Mouse (Mus musculus): ENCODE measurements around the gene Aggf1. TPM values are rescaled to one million over a fixed set of nuclear protein-coding genes. Genes with fewer than 3 reads are reported as not detected.

Aggf1 gene
- total and polyA plus RNA-seq, 2 experiments, result 9.1 to 14.0 TPM

DNA sequence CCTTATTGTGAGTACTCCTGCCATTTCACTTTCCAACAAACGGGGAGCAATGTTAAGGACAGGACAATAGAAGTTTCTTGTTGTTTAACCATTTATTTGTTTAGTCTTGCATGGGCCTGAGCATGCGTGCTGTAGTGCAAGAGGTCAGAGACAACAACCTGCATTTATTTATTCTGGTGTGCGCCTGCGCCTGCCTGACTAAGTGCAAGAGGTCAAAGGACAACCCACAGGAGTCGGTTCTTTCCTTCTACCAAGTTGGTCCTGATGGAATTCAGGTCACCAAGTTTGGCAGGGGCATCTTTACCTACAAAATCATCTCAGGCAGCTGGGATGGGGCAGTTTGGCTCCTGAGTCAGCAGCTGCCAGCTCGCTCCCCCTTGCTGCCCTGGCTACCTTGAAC, 29.3 kb downstream of the Aggf1 start:
- 37% methylated on average over 6 of the region's 6 CpGs for WGBS
- DNase-seq (ENCODE audit: extremely low read depth, low read depth, low spot score), result peak; percentile 45
- no peaks in the 10 kb centered on the region for H3K27me3 ChIP-seq (ENCODE audit: control insufficient read depth, insufficient read depth, low read length)

GRCm38 (mm10) chr13:95343470-95343869, 31.7 kb downstream of the Aggf1 start:
- Histone ChIP-seq H3K27ac (replicated peaks; ENCODE audit: insufficient read depth, low read depth, low read length) (no peak overlapping the region), H3K4me1 (ENCODE audit: control insufficient read depth, insufficient read depth, low read length) (peaks cover 2% of the 10 kb centered on the region; the same call in 1 of the 2 replicates), H3K36me3 (ENCODE audit: control insufficient read depth, insufficient read depth, low read length) (no peaks in the 10 kb centered on the region), H3K9ac (ENCODE audit: low read depth, low read length) (no peak overlapping the region), H3K27me3 (ENCODE audit: control insufficient read depth, insufficient read depth, low read length) (no peaks in the 10 kb centered on the region), H3K79me2 (ENCODE audit: control insufficient read depth, insufficient read depth, low read length) (no peaks in the 10 kb centered on the region), H3K4me3 (ENCODE audit: insufficient read depth, low read depth, low read length) (no peak overlapping the region)
- TF ChIP-seq POLR2A (IDR thresholded peaks at IDR 0.05; ENCODE audit: extremely low read depth, insufficient read depth, low read length) (no peak), CTCF (IDR thresholded peaks at IDR 0.05; ENCODE audit: low read depth, low read length) (no peak)
- DNase-seq (ENCODE audit: extremely low read depth, low read depth, low spot score), result no peak
- WGBS, result 86% methylated on average over 8 of the region's 8 CpGs

More for the DNA sequence above, 29.3 kb downstream of the Aggf1 start:
- Histone ChIP-seq H3K4me1 (ENCODE audit: control insufficient read depth, insufficient read depth, low read length) (peaks cover 2% of the 10 kb centered on the region; the same call in 1 of the 2 replicates), H3K27ac (replicated peaks; ENCODE audit: insufficient read depth, low read depth, low read length) (no peak overlapping the region), H3K79me2 (ENCODE audit: control insufficient read depth, insufficient read depth, low read length) (no peaks in the 10 kb centered on the region), H3K9ac (ENCODE audit: low read depth, low read length) (no peak overlapping the region), H3K4me3 (ENCODE audit: insufficient read depth, low read depth, low read length) (no peak overlapping the region), H3K36me3 (ENCODE audit: control insufficient read depth, insufficient read depth, low read length) (peaks cover 2% of the 10 kb centered on the region; the same call in 1 of the 2 replicates)
- no peak for TF ChIP-seq CTCF (IDR thresholded peaks at IDR 0.05; ENCODE audit: low read depth, low read length)
- TF ChIP-seq POLR2A (IDR thresholded peaks at IDR 0.05; ENCODE audit: extremely low read depth, insufficient read depth, low read length), result no peak

DNA sequence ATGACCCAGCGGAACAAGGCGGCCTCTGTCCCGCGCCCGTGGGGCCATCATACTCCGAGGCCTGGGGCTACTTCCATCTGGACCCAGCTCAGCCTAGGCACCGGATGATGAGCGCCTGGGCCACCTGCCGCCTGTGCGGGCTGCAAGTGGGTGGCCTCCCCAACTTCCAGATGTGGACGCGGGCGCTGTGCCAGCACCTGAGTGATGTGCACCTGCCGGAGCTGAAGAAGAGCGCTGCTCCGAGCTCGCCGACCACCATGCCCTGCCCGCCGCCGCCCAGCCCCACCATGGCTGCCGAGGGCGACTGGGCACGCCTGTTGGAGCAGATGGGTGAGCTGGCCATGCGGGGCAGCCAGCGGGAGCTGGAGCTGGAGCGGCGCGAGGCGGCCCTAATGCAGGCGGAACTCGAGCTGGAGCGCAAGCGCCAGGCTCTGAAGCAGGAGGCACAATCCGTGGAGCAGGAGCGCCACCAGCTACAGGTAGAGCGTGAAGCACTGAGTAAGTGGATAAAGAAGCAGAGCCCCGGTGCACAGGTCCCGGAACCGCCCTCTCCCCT, 39.0 kb downstream of the Aggf1 start:
- Histone ChIP-seq H3K27ac (replicated peaks; ENCODE audit: insufficient read depth, low read depth, low read length) (no peak overlapping the region), H3K79me2 (ENCODE audit: control insufficient read depth, insufficient read depth, low read length) (peaks cover 13% of the 10 kb centered on the region; the same call in 1 of the 2 replicates), H3K4me1 (ENCODE audit: control insufficient read depth, insufficient read depth, low read length) (no peaks in the 10 kb centered on the region), H3K27me3 (ENCODE audit: control insufficient read depth, insufficient read depth, low read length) (no peaks in the 10 kb centered on the region), H3K9ac (ENCODE audit: low read depth, low read length) (no peak overlapping the region), H3K36me3 (ENCODE audit: control insufficient read depth, insufficient read depth, low read length) (peaks cover 10% of the 10 kb centered on the region), H3K4me3 (ENCODE audit: insufficient read depth, low read depth, low read length) (no peak overlapping the region)
- WGBS, result 92% methylated on average over 40 of the region's 40 CpGs
- TF ChIP-seq CTCF (IDR thresholded peaks at IDR 0.05; ENCODE audit: low read depth, low read length), result no peak
- TF ChIP-seq POLR2A (IDR thresholded peaks at IDR 0.05; ENCODE audit: extremely low read depth, insufficient read depth, low read length), result no peak
- no peak for DNase-seq (ENCODE audit: extremely low read depth, low read depth, low spot score)

DNA sequence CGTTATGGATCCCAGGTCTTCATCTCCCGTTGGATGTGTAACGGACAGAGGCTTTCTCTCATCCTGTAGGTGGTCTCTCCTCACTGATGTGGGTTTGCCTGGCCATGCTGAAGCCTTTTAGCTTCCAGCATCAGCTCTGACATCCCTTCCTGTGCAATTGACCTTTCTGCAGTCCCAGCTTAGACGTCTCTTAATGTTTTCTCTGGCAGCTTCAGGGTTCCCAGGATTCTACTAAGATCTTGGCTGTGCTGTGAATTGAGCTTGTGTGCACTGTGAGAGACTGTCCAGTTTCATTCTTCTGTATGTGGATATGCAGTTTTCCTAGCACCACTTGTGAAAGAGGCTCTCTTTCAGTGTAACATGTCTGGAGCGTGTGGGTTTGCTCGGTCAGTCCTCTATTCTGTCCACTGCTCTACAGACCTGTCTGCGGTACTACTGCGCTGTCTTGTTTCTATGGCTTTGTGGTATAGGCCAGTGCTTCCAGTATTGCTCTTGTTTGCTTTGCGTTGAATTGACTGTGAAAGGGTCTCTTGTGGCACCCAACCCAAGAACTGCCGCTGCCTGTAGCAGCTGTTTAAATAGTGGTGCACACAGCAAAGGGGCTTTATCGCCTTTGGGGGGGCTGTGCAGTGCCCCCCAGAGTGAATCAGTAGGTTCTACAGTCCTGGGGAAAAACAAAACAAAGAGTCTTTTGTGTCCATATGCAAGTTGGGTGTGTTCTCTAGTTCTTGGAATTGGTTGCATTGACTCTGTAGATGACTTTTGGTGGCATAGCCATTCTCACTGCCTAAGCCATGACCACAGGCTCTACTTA, 42.9 kb downstream of the Aggf1 start:
- DNase-seq (ENCODE audit: extremely low read depth, low read depth, low spot score), result no peak
- peaks cover 5% of the 10 kb centered on the region; the same call in 1 of the 2 replicates for H3K36me3 ChIP-seq (ENCODE audit: control insufficient read depth, insufficient read depth, low read length)
- no peak for TF ChIP-seq CTCF (IDR thresholded peaks at IDR 0.05; ENCODE audit: low read depth, low read length)
- no peak for TF ChIP-seq POLR2A (IDR thresholded peaks at IDR 0.05; ENCODE audit: extremely low read depth, insufficient read depth, low read length)
- 0 out of 2 replicates have a peak, but pooled peaks cover under 1% of the 10 kb centered on the region for H3K4me1 ChIP-seq (ENCODE audit: control insufficient read depth, insufficient read depth, low read length)
- WGBS, result 83% methylated on average over 11 of the region's 11 CpGs
- no peak overlapping the region for H3K9ac ChIP-seq (ENCODE audit: low read depth, low read length)
- no peak overlapping the region for H3K27ac ChIP-seq (replicated peaks; ENCODE audit: insufficient read depth, low read depth, low read length)
- peaks cover 40% of the 10 kb centered on the region; the same call in 1 of the 2 replicates for H3K79me2 ChIP-seq (ENCODE audit: control insufficient read depth, insufficient read depth, low read length)
- H3K4me3 ChIP-seq (ENCODE audit: insufficient read depth, low read depth, low read length), result no peak overlapping the region
- no peaks in the 10 kb centered on the region for H3K27me3 ChIP-seq (ENCODE audit: control insufficient read depth, insufficient read depth, low read length)

GRCm38 (mm10) chr13:95330507-95330906, 44.6 kb downstream of the Aggf1 start:
- no peaks in the 10 kb centered on the region for H3K27me3 ChIP-seq (ENCODE audit: control insufficient read depth, insufficient read depth, low read length)
- DNase-seq (ENCODE audit: extremely low read depth, low read depth, low spot score), result no peak
- peaks cover 5% of the 10 kb centered on the region; the same call in 1 of the 2 replicates for H3K4me1 ChIP-seq (ENCODE audit: control insufficient read depth, insufficient read depth, low read length)
- no peak overlapping the region for H3K9ac ChIP-seq (ENCODE audit: low read depth, low read length)
- no peak overlapping the region for H3K27ac ChIP-seq (replicated peaks; ENCODE audit: insufficient read depth, low read depth, low read length)
- 75% methylated on average over 11 of the region's 11 CpGs for WGBS
- H3K4me3 ChIP-seq (ENCODE audit: insufficient read depth, low read depth, low read length), result no peak overlapping the region
- peaks cover 42% of the 10 kb centered on the region; the same call in 1 of the 2 replicates for H3K79me2 ChIP-seq (ENCODE audit: control insufficient read depth, insufficient read depth, low read length)
- H3K36me3 ChIP-seq (ENCODE audit: control insufficient read depth, insufficient read depth, low read length), result no peaks in the 10 kb centered on the region
- no peak for TF ChIP-seq POLR2A (IDR thresholded peaks at IDR 0.05; ENCODE audit: extremely low read depth, insufficient read depth, low read length)
- TF ChIP-seq CTCF (IDR thresholded peaks at IDR 0.05; ENCODE audit: low read depth, low read length), result no peak
